Mouse (Mus musculus): ENCODE results near the gene Scaf4. TPM values are rescaled to one million over a fixed set of nuclear protein-coding genes. Genes with fewer than 3 reads are reported as not detected.

Scaf4 gene
- polyA plus RNA-seq (2014; fragmentation: Nextera tagmentation; extraction: Ambion mirVana): 24.0 and 24.5 TPM in 2 replicates

DNA sequence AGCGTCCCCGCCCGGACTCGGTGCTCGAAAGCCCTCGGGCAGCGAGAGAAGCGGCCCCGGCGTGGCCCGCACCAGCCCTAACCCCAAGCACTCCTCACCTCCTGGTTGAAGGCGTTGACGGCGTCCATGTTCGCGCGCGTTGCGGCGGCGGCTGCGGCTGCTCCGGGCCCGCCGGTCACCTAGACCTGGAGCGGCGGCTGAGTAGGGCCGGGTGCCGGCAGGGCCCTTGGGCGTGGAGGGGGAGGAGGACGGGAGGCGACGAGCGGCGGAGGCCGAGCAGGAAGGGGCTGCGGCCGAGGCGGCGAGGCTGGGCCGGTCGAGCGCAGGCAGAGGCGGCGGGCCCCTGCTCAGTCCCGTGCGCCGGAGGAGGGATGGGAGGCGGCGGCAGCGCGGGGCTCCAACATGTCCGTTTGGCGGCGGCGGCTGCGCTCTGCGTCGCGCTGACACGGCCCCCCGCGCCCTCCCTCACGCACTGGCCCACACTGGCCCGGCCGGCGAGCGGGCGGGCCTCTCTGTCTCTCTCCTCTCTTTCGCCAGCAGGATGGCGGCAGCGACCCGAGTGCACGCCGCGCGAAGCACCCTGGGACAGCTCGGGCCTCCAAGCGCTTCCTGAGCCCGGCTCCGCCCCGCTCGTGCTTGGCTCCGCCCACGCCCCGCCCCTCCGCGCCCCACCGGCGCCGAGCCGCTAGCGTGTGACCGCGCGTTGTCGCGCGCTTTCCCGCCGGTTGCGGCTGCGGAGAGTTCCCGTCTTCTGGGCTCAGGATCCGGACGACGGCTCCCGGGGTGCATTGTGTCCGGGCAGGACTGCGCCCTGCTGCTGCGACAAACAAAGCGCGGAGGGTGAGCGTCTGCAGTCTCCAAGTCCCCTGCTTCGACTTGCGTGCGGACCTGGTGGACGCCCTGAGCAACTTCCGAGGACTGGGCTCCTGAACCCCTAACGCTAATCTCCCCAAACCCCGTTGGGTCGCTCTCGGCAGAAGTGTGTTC lies at the start of gene Scaf4:
Gene Scaf4, minus strand, starts transcription at position 599 of the 987 bp plus-strand sequence.
- peak; percentile 97 for DNase-seq (ENCODE audit: low spot score)
- under 1% methylated on average over 101 of the region's 123 CpGs for WGBS
- Histone ChIP-seq H3K4me3 (ENCODE audit: low read depth, low read length) (peak within 1 kb of the TSS; percentile 100), H3K9me3 (replicated peaks; ENCODE audit: control insufficient read depth, low read length) (no peaks in the 10 kb centered on the region), H3K4me1 (ENCODE audit: control insufficient read depth, insufficient read depth, low read length) (no peaks in the 10 kb centered on the region), H3K9ac (replicated peaks; ENCODE audit: low read length) (peak within 1 kb of the TSS; percentile 98), H3K4me2 (ENCODE audit: low read depth, low read length) (peak within 1 kb of the TSS; percentile 80), H3K36me3 (replicated peaks; ENCODE audit: control insufficient read depth, insufficient read depth, low read depth, low read length) (no peaks in the 10 kb centered on the region), H3K27me3 (ENCODE audit: control insufficient read depth, insufficient read depth, low read length) (no peaks in the 10 kb centered on the region), H3K27ac (replicated peaks; ENCODE audit: low read depth, low read length) (peak within 1 kb of the TSS; percentile 91)
- peak; percentile 99 for ATAC-seq (replicated peaks; ENCODE audit: insufficient number of reproducible peaks, low FRiP score, low TSS enrichment, low read depth)

DNA sequence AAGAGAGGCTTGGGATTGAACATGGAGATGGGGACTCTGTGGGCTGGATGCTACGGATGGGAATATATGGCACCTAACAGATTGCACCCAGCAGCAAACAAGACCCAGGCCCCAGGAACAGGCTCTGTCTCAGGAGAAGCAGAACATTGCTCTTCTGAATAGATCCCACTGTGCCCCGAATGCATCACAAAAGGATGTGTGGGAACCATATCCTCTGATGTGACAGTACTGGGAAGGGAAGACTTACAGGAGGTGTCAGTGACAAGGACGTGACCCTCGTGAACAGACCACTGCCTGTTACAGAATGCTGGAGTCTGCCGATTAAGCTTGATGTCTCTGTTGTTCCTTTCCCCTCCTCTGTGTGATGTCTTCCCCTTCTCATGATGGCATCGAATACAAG lies 48.2 kb upstream of the Scaf4 start:
- Histone ChIP-seq H3K4me3 (ENCODE audit: low read depth, low read length) (no peak overlapping the region), H3K36me3 (replicated peaks; ENCODE audit: control insufficient read depth, insufficient read depth, low read depth, low read length) (no peaks in the 10 kb centered on the region), H3K9ac (replicated peaks; ENCODE audit: low read length) (no peak overlapping the region), H3K4me2 (ENCODE audit: low read depth, low read length) (no peak overlapping the region), H3K27ac (replicated peaks; ENCODE audit: low read depth, low read length) (no peak overlapping the region), H3K4me1 (ENCODE audit: control insufficient read depth, insufficient read depth, low read length) (no peaks in the 10 kb centered on the region), H3K27me3 (ENCODE audit: control insufficient read depth, insufficient read depth, low read length) (no peaks in the 10 kb centered on the region), H3K9me3 (replicated peaks; ENCODE audit: control insufficient read depth, low read length) (no peaks in the 10 kb centered on the region)
- DNase-seq (ENCODE audit: low spot score): no peak
- no peak for ATAC-seq (replicated peaks; ENCODE audit: insufficient number of reproducible peaks, low FRiP score, low TSS enrichment, low read depth)
- WGBS: 71% methylated on average over 6 of the region's 6 CpGs

DNA sequence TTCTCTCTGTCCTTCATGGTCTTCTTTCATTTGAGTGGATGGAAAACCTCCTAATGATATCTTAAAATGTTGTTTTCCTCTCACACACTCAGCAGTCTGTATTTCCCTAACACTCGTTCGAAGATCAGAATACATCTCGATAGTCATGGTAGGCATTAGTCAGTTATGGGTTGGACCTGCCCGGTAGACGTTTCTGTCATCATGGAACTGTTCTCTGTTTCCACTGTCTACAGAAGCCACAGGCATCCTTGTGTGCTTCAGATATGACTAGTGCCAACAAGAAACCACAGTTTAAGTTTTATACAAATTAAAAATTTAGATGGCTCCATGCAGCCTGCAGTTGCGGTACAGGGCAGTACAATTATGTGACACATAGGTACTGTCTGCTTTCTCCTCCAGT lies 46.7 kb upstream of the Scaf4 start:
- WGBS: 94% methylated on average over 6 of the region's 6 CpGs
- Histone ChIP-seq H3K4me1 (ENCODE audit: control insufficient read depth, insufficient read depth, low read length) (no peaks in the 10 kb centered on the region), H3K27me3 (ENCODE audit: control insufficient read depth, insufficient read depth, low read length) (no peaks in the 10 kb centered on the region), H3K27ac (replicated peaks; ENCODE audit: low read depth, low read length) (no peak overlapping the region), H3K9ac (replicated peaks; ENCODE audit: low read length) (no peak overlapping the region), H3K4me3 (ENCODE audit: low read depth, low read length) (no peak overlapping the region), H3K4me2 (ENCODE audit: low read depth, low read length) (no peak overlapping the region), H3K36me3 (replicated peaks; ENCODE audit: control insufficient read depth, insufficient read depth, low read depth, low read length) (no peaks in the 10 kb centered on the region), H3K9me3 (replicated peaks; ENCODE audit: control insufficient read depth, low read length) (no peaks in the 10 kb centered on the region)
- no peak for ATAC-seq (replicated peaks; ENCODE audit: insufficient number of reproducible peaks, low FRiP score, low TSS enrichment, low read depth)
- DNase-seq (ENCODE audit: low spot score): no peak

DNA sequence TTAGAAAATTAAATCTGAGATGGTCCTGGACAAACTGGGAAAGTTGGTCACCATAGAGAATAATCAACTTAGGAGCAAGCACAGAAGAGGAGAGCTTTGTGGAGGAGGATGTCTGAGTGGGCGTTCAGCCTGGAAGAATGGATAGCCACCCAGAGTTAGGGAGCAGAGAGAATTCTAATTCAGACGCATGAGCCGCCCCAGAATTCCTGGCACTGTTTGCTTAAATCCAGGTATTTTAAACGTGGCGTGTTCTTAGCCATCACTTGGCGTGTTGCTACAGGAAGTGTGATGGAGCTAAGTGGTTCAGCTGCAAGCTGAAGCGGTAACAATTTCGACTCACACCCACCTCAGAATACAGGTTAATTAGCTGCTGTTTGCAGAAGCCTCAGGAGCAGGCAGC lies 45.2 kb upstream of the Scaf4 start:
- no peak overlapping the region for H3K4me2 ChIP-seq (ENCODE audit: low read depth, low read length)
- H3K9ac ChIP-seq (replicated peaks; ENCODE audit: low read length): no peak overlapping the region
- ATAC-seq (replicated peaks; ENCODE audit: insufficient number of reproducible peaks, low FRiP score, low TSS enrichment, low read depth) (no peak), DNase-seq (ENCODE audit: low spot score) (no peak)
- no peaks in the 10 kb centered on the region for H3K9me3 ChIP-seq (replicated peaks; ENCODE audit: control insufficient read depth, low read length)
- WGBS: 82% methylated on average over 8 of the region's 8 CpGs
- no peaks in the 10 kb centered on the region for H3K36me3 ChIP-seq (replicated peaks; ENCODE audit: control insufficient read depth, insufficient read depth, low read depth, low read length)
- no peaks in the 10 kb centered on the region for H3K27me3 ChIP-seq (ENCODE audit: control insufficient read depth, insufficient read depth, low read length)
- no peaks in the 10 kb centered on the region for H3K4me1 ChIP-seq (ENCODE audit: control insufficient read depth, insufficient read depth, low read length)
- no peak overlapping the region for H3K27ac ChIP-seq (replicated peaks; ENCODE audit: low read depth, low read length)
- no peak overlapping the region for H3K4me3 ChIP-seq (ENCODE audit: low read depth, low read length)

DNA sequence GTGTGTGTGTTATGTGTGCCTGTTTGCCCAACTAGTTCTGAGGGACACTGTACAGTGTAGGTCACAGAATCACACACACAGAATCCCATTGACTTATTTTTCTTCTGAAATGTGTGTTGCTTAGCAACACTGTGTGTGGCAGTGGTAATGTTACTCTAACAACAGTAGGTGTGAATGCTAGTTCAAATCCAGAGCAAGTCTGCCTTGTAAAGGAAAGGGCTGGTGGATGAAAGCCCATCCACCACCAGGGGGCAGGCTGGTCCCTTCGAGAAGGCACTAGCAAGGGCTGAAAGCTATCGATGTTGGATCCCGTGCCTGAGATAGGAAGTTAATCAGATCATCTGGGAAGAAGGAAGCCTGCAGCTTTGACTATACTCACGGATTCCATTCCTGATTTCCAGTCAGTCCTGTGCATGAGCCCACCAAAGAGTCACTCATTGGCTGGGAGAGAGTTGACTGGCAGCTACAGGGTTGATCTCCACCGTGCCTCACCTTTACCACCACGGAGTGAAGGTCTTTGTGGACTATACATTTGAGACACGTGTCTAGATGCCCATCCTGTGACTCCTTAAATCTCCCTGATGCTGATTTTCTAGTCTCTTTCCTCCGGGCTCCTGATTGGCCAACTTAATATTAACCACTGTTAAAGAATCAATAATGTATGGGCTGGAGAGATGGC lies 38.7 kb upstream of the Scaf4 start:
- 31% methylated on average over 8 of the region's 8 CpGs for WGBS
- H3K4me1 ChIP-seq (ENCODE audit: control insufficient read depth, insufficient read depth, low read length): no peaks in the 10 kb centered on the region
- H3K4me3 ChIP-seq (ENCODE audit: low read depth, low read length): no peak overlapping the region
- no peaks in the 10 kb centered on the region for H3K36me3 ChIP-seq (replicated peaks; ENCODE audit: control insufficient read depth, insufficient read depth, low read depth, low read length)
- no peak overlapping the region for H3K9ac ChIP-seq (replicated peaks; ENCODE audit: low read length)
- H3K27me3 ChIP-seq (ENCODE audit: control insufficient read depth, insufficient read depth, low read length): no peaks in the 10 kb centered on the region
- no peak overlapping the region for H3K27ac ChIP-seq (replicated peaks; ENCODE audit: low read depth, low read length)
- no peak overlapping the region for H3K4me2 ChIP-seq (ENCODE audit: low read depth, low read length)
- peak; percentile 89 for DNase-seq (ENCODE audit: low spot score)
- 0 out of 2 replicates have a peak, but pooled peaks have one; percentile 51 for ATAC-seq (replicated peaks; ENCODE audit: insufficient number of reproducible peaks, low FRiP score, low TSS enrichment, low read depth)
- H3K9me3 ChIP-seq (replicated peaks; ENCODE audit: control insufficient read depth, low read length): no peaks in the 10 kb centered on the region

DNA sequence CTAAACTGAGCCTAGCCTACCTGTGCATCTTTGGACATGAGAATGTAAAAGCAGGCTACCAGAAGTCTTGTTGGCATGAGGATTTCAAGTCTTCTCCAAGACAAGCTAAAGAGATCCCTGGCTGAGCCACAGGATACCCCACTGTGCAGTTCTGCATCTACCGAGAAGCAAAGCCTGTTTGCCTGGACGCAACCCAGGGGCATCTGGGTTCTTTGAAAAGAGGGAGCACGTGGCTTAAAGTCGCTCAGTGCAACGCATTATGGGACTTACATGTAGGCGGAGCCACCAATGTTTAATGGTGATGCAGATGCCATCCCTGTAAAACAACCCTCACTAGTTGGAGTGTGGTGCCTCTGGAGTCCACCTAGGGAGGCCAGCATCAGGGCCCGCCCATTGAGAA lies 35.0 kb upstream of the Scaf4 start:
- no peak for ATAC-seq (replicated peaks; ENCODE audit: insufficient number of reproducible peaks, low FRiP score, low TSS enrichment, low read depth)
- Histone ChIP-seq H3K4me3 (ENCODE audit: low read depth, low read length) (no peak overlapping the region), H3K27ac (replicated peaks; ENCODE audit: low read depth, low read length) (no peak overlapping the region), H3K9ac (replicated peaks; ENCODE audit: low read length) (no peak overlapping the region), H3K4me2 (ENCODE audit: low read depth, low read length) (no peak overlapping the region), H3K9me3 (replicated peaks; ENCODE audit: control insufficient read depth, low read length) (no peaks in the 10 kb centered on the region), H3K27me3 (ENCODE audit: control insufficient read depth, insufficient read depth, low read length) (no peaks in the 10 kb centered on the region), H3K4me1 (ENCODE audit: control insufficient read depth, insufficient read depth, low read length) (no peaks in the 10 kb centered on the region), H3K36me3 (replicated peaks; ENCODE audit: control insufficient read depth, insufficient read depth, low read depth, low read length) (no peaks in the 10 kb centered on the region)
- no peak for DNase-seq (ENCODE audit: low spot score)
- WGBS: 77% methylated on average over 7 of the region's 7 CpGs

DNA sequence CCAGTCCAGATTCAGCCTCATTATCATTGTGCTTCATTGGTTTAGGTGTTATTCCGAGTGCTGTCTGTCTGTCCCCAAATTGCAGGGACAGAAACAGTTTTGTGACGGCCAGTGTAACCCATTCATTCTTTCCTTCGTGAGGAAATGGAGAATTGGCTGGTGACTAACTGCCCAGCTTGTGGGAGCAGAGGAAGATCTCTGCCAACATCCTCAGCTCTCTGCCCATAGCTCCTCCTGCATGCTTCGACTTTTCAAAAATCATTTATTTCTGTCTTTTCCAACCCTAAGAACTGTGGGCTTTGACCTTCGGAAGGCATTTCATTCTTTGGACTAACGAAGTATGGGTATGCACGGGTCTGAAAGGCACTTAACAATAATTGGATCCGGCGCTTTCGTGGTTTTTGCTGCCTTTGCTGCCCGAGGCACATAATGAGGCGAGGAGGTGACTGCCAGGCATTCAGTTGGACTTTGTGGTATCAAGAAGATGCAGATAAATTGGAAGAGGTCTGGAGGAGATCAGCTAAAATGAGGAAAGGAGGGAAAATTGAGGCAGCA lies 34.1 kb upstream of the Scaf4 start:
- WGBS: 58% methylated on average over 12 of the region's 12 CpGs
- Histone ChIP-seq H3K27me3 (ENCODE audit: control insufficient read depth, insufficient read depth, low read length) (no peaks in the 10 kb centered on the region), H3K4me2 (ENCODE audit: low read depth, low read length) (no peak overlapping the region), H3K36me3 (replicated peaks; ENCODE audit: control insufficient read depth, insufficient read depth, low read depth, low read length) (no peaks in the 10 kb centered on the region), H3K4me3 (ENCODE audit: low read depth, low read length) (no peak overlapping the region), H3K27ac (replicated peaks; ENCODE audit: low read depth, low read length) (no peak overlapping the region), H3K9me3 (replicated peaks; ENCODE audit: control insufficient read depth, low read length) (no peaks in the 10 kb centered on the region), H3K9ac (replicated peaks; ENCODE audit: low read length) (no peak overlapping the region), H3K4me1 (ENCODE audit: control insufficient read depth, insufficient read depth, low read length) (no peaks in the 10 kb centered on the region)
- DNase-seq (ENCODE audit: low spot score) (no peak), ATAC-seq (replicated peaks; ENCODE audit: insufficient number of reproducible peaks, low FRiP score, low TSS enrichment, low read depth) (no peak)

Measured in embryonic facial prominence, embryonic 11.5 days (tissue).